Comparison of ENCODE assay signal across 30 mouse cellular contexts in the genomic region with DNA sequence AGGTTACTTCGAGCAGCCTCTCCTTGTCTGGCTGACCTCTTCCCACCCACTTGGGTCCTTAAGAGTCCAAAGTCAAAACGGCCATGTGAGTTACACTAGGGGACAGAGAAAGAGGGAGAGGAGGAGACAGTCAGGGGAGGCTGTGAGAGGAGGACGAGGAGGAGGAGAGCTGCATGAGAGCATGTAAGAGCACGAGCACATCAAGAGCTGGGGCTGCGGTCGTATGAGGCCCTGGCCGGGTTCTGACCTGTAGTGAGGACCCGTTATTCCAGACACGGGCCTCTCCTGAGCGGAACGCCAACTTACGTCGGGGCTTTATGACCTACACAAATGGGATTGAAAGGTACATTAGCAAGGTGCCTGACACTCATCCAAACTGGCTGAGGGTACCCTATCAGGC. TPM values are rescaled to one million over a fixed set of nuclear protein-coding genes. Genes with fewer than 3 reads are reported as not detected.
"Had no signal": no experiment of that assay in that cellular context is flagged by ENCODE, and none has a peak within 500 bp of the region (broad histone marks: within the 10 kb centered on the region; RNA-seq: fewer than 3 reads in every experiment).

No protein-coding gene starts in this region.

- H3K27ac ChIP-seq: embryonic facial prominence, embryonic 10.5 days; embryonic facial prominence, embryonic 12.5 days; embryonic facial prominence, embryonic 13.5 days; embryonic facial prominence, embryonic 15.5 days; forebrain, embryonic 12.5 days; forebrain, embryonic 15.5 days; gastrocnemius, adult 2 months; heart, adult 2 months had no signal

- H3K4me2 ChIP-seq: embryonic facial prominence, embryonic 12.5 days; embryonic facial prominence, embryonic 13.5 days; embryonic facial prominence, embryonic 15.5 days; forebrain, embryonic 12.5 days; forebrain, embryonic 15.5 days had no signal

- H3K27me3 ChIP-seq: embryonic facial prominence, embryonic 12.5 days; embryonic facial prominence, embryonic 13.5 days; embryonic facial prominence, embryonic 15.5 days; forebrain, embryonic 12.5 days; forebrain, embryonic 15.5 days had no signal

- H3K9ac ChIP-seq: embryonic facial prominence, embryonic 12.5 days; embryonic facial prominence, embryonic 13.5 days; embryonic facial prominence, embryonic 15.5 days; forebrain, embryonic 12.5 days; forebrain, embryonic 15.5 days; forebrain, postnatal 0 days had no signal

- DNase-seq: cerebellum, adult 18-20 months; cerebellum, adult 2 months; cerebellum, adult 8-10 months; cerebellum, adult 9-10 months; cerebellum, adult 9-11 months; cerebellum, postnatal 14 days; cerebellum, postnatal 25 days; cerebellum, postnatal 36 days; embryo, embryonic 11 days; forebrain, postnatal 0 days; gastrocnemius, adult 2 months; gastrocnemius, postnatal 10 days; gastrocnemius, postnatal 14 days; gastrocnemius, postnatal 25 days; gastrocnemius, postnatal 36 days; heart, adult 18-20 months; heart, adult 2 months had no signal

- ATAC-seq: forebrain, embryonic 14.5 days; forebrain, embryonic 15.5 days; forebrain, embryonic 16.5 days; forebrain, postnatal 0 days had no signal

- H3K9me3 ChIP-seq: embryonic facial prominence, embryonic 10.5 days; embryonic facial prominence, embryonic 12.5 days; embryonic facial prominence, embryonic 13.5 days; embryonic facial prominence, embryonic 15.5 days; forebrain, embryonic 12.5 days; forebrain, embryonic 15.5 days had no signal

- H3K4me1 ChIP-seq: embryonic facial prominence, embryonic 10.5 days; embryonic facial prominence, embryonic 12.5 days; embryonic facial prominence, embryonic 13.5 days; embryonic facial prominence, embryonic 15.5 days; forebrain, embryonic 12.5 days; forebrain, embryonic 15.5 days had no signal

- H3K4me3 ChIP-seq: embryonic facial prominence, embryonic 10.5 days; embryonic facial prominence, embryonic 12.5 days; embryonic facial prominence, embryonic 13.5 days; embryonic facial prominence, embryonic 15.5 days; erythroblast, embryonic 14.5 days; forebrain, embryonic 12.5 days; forebrain, embryonic 15.5 days; gastrocnemius, adult 2 months; heart, adult 2 months had no signal

RNA-seq across cellular contexts. Expression of a gene that starts 9.4 kb away (rescaled TPM):
- total RNA-seq: common myeloid progenitor, adult 5-6 weeks; granulocyte monocyte progenitor cell, adult 5-6 weeks had no signal

RNA-seq across cellular contexts. Expression of a gene that starts 9.9 kb away (rescaled TPM):
- total RNA-seq: common myeloid progenitor, adult 5-6 weeks; gastrocnemius, adult 18-20 months; gastrocnemius, adult 2 months; gastrocnemius, adult 8-10 months; gastrocnemius, postnatal 25 days; gastrocnemius, postnatal 36 days had no signal

RNA-seq across cellular contexts. Expression of a gene that starts 24.4 kb away (rescaled TPM):
- total RNA-seq: common myeloid progenitor, adult 5-6 weeks; granulocyte monocyte progenitor cell, adult 5-6 weeks had no signal
- polyA plus RNA-seq: erythroblast, embryonic 14.5 days had no signal
